ENCODE assay signal across 16 mouse cellular contexts in the genomic region with DNA sequence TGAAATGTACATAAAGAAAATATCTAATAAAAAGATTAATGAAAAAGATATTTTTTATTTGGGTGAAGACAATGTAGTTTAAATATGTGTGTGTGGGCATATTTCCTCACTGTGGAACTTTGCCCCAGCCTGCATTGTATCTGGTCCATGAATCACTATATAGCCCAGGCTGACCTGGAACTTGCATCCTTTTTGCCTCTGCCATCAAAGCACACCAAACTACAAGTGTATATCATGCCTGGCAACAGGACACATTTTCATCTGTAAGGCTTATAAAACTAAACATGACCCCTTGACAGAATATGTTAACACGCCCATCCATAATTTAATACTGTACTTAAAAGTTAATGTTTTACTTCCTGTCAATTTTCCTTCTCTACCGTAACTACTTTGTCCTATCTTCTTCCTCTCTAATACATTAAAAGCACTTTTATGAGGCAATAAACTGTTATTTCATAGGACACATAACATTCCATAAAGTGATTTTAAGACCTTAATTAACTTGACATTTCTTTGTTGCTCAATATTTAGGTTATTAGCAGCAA.
"Had no signal": no experiment of that assay in that cellular context is flagged by ENCODE, and none has a peak within 500 bp of the region (broad histone marks: within the 10 kb centered on the region; RNA-seq: fewer than 3 reads in every experiment).

No protein-coding gene starts in this region.

- DNase-seq: lung, postnatal 14 days; lung, postnatal 36 days; right cerebral cortex, postnatal 14 days; thymus, adult 2 months; thymus, postnatal 25 days; thymus, postnatal 4 days had no signal

- H3K4me3 ChIP-seq: lung, embryonic 15.5 days; megakaryocyte, embryonic 14.5 days; midbrain, embryonic 13.5 days; midbrain, embryonic 15.5 days; neural tube, embryonic 12.5 days; stomach, embryonic 15.5 days had no signal

- H3K9ac ChIP-seq: lung, embryonic 15.5 days; midbrain, embryonic 13.5 days; midbrain, embryonic 15.5 days; neural tube, embryonic 12.5 days; stomach, embryonic 15.5 days had no signal

- H3K27ac ChIP-seq: lung, embryonic 15.5 days; macrophage; midbrain, embryonic 13.5 days; midbrain, embryonic 15.5 days; neural tube, embryonic 12.5 days; stomach, embryonic 15.5 days; stomach, postnatal 0 days had no signal

- H3K36me3 ChIP-seq: lung, embryonic 15.5 days; midbrain, embryonic 13.5 days; midbrain, embryonic 15.5 days; neural tube, embryonic 12.5 days; stomach, embryonic 15.5 days had no signal

- H3K4me2 ChIP-seq: lung, embryonic 15.5 days; midbrain, embryonic 11.5 days; midbrain, embryonic 13.5 days; midbrain, embryonic 15.5 days; neural tube, embryonic 12.5 days; stomach, embryonic 15.5 days had no signal

- H3K9me3 ChIP-seq: lung, embryonic 15.5 days; megakaryocyte, embryonic 14.5 days; midbrain, embryonic 13.5 days; midbrain, embryonic 15.5 days; neural tube, embryonic 12.5 days; stomach, embryonic 15.5 days had no signal

- ATAC-seq: lung, postnatal 0 days; midbrain, embryonic 13.5 days; midbrain, embryonic 15.5 days had no signal

- H3K27me3 ChIP-seq: lung, embryonic 15.5 days; megakaryocyte, embryonic 14.5 days; midbrain, embryonic 13.5 days; midbrain, embryonic 15.5 days; neural tube, embryonic 12.5 days; stomach, embryonic 15.5 days had no signal
